Mouse (Mus musculus): ENCODE results near the gene Hist1h3d.

Gene Hist1h3d

GRCm38 (mm10) chr13:23622861-23623450 is 47.4 kb downstream of the Hist1h3d start:
- peak; percentile 23 to 26 for DNase-seq

Data from cerebellum, postnatal 36 days (tissue).